Mouse (Mus musculus): ENCODE measurements around the gene Spns1. TPM values are rescaled to one million over a fixed set of nuclear protein-coding genes. Genes with fewer than 3 reads are reported as not detected.

Gene Spns1
- polyA plus RNA-seq, 2 experiments, result 47.0 to 158 TPM

DNA sequence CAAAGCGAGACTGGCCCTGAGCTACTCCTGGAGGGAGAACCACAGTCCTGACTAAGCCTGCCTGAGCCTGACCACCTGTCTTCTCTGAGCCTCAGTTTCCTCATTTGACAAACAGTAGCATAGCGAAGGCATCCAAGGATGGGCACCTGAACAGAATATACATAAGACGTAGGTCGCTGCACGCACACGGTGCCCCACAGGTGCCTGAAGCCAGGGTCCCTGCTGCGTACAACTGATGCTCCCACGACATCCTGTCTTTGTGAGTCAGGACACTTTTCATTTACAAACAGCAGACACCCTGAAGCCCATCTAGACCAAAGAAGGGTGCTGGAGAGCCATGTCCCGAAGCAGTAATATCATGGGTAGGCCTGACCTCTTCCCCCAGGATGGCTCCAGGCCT, 18.8 kb downstream of the Spns1 start:
- Histone ChIP-seq H3K27ac (replicated peaks; ENCODE audit: low read depth, low read length) (no peak overlapping the region), H3K4me1 (ENCODE audit: control insufficient read depth, insufficient read depth, low read length) (no peaks in the 10 kb centered on the region; the same call in 1 of the 2 replicates), H3K9ac (ENCODE audit: low read depth, low read length, severe bottlenecking) (no peak overlapping the region), H3K4me2 (replicated peaks; ENCODE audit: low read depth, low read length, severe bottlenecking) (no peak overlapping the region), H3K27me3 (ENCODE audit: control insufficient read depth, insufficient read depth, low read length) (no peaks in the 10 kb centered on the region), H3K36me3 (ENCODE audit: control insufficient read depth, insufficient read depth, low read length) (no peaks in the 10 kb centered on the region), H3K4me3 (replicated peaks; ENCODE audit: low read length) (no peak overlapping the region), H3K9me3 (ENCODE audit: control insufficient read depth, low read length) (no peaks in the 10 kb centered on the region)
- ATAC-seq (ENCODE audit: low FRiP score, low read depth) (no peak), DNase-seq (ENCODE audit: low spot score) (no peak)
- WGBS, result 91% methylated on average over 9 of the region's 9 CpGs
- no peak for TF ChIP-seq POLR2A (IDR thresholded peaks at IDR 0.05; ENCODE audit: borderline replicate concordance, extremely low read depth, insufficient read depth, insufficient read length)

DNA sequence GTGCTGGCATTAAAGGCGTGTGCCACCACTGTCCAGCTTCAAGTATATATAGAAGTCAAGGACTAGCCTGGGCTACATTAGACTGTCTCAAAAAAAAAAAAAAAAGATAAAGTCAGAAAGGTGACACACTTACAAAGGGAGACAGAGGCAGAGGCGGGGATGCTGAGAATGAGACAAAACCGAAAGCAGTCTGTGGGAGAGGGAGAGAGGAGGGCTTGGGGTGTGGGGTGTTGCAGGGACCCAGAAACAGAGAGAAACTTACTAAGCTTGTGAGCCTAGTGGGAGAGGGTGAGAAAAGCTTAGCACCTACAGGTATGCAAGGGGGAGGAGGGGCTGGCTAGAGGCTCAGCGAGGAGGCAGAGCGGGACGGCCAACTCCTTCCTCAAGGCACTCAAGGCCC, 19.4 kb downstream of the Spns1 start:
- TF ChIP-seq POLR2A (IDR thresholded peaks at IDR 0.05; ENCODE audit: borderline replicate concordance, extremely low read depth, insufficient read depth, insufficient read length), result no peak
- no peaks in the 10 kb centered on the region for H3K36me3 ChIP-seq (ENCODE audit: control insufficient read depth, insufficient read depth, low read length)
- no peak overlapping the region for H3K4me3 ChIP-seq (replicated peaks; ENCODE audit: low read length)
- DNase-seq (ENCODE audit: low spot score) (no peak), ATAC-seq (ENCODE audit: low FRiP score, low read depth) (no peak)
- no peak overlapping the region for H3K9ac ChIP-seq (ENCODE audit: low read depth, low read length, severe bottlenecking)
- H3K27me3 ChIP-seq (ENCODE audit: control insufficient read depth, insufficient read depth, low read length), result no peaks in the 10 kb centered on the region
- no peak overlapping the region for H3K4me2 ChIP-seq (replicated peaks; ENCODE audit: low read depth, low read length, severe bottlenecking)
- H3K9me3 ChIP-seq (ENCODE audit: control insufficient read depth, low read length), result no peaks in the 10 kb centered on the region
- no peak overlapping the region for H3K27ac ChIP-seq (replicated peaks; ENCODE audit: low read depth, low read length)
- H3K4me1 ChIP-seq (ENCODE audit: control insufficient read depth, insufficient read depth, low read length), result no peaks in the 10 kb centered on the region; the same call in 1 of the 2 replicates
- WGBS, result 82% methylated on average over 6 of the region's 6 CpGs

DNA sequence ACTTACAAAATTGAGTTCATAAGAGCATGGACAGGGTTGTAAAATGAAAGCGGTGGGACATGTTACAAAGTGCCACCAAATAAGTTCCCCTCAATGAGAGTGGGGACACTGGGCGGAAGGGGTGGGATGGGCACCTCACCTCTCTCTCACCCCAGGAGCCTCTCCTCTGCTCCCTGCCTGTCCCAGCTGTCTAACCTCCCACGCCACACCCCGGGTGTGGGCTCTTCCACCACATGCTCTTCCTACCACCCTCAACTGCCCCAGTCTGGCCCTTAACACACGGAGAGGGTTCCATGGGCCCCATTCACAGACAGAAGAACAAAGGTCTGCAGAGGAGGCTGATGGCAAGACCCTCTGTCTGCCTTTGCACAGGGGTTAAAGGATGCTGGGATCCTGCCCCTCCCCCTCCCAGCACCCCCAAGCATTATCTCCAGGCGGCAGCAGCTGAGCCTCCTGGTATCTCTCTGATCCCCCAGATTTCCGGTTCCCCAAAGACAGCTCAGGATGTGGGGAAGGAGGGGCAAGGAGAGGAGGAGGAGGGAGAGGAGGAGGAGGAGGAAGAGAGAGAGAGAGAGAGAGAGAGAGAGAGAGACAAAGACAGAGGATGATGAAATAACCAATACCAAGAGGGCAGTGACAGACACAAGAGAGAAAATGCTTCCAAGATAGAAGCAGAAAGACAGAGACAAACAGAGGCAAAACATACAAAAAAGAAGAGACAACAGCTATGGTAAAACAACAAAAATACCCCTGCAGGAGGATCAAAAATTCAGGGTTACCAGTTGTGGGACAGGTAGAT, 20.3 kb downstream of the Spns1 start:
- TF ChIP-seq POLR2A (IDR thresholded peaks at IDR 0.05; ENCODE audit: borderline replicate concordance, extremely low read depth, insufficient read depth, insufficient read length), result no peak
- Histone ChIP-seq H3K9ac (ENCODE audit: low read depth, low read length, severe bottlenecking) (no peak overlapping the region; the same call in 1 of the 2 replicates), H3K27me3 (ENCODE audit: control insufficient read depth, insufficient read depth, low read length) (no peaks in the 10 kb centered on the region), H3K4me2 (replicated peaks; ENCODE audit: low read depth, low read length, severe bottlenecking) (no peak overlapping the region), H3K36me3 (ENCODE audit: control insufficient read depth, insufficient read depth, low read length) (no peaks in the 10 kb centered on the region), H3K9me3 (ENCODE audit: control insufficient read depth, low read length) (no peaks in the 10 kb centered on the region), H3K27ac (replicated peaks; ENCODE audit: low read depth, low read length) (no peak overlapping the region), H3K4me3 (replicated peaks; ENCODE audit: low read length) (no peak overlapping the region), H3K4me1 (ENCODE audit: control insufficient read depth, insufficient read depth, low read length) (no peaks in the 10 kb centered on the region; the same call in 1 of the 2 replicates)
- ATAC-seq (ENCODE audit: low FRiP score, low read depth), result no peak
- DNase-seq (ENCODE audit: low spot score), result no peak
- 50% methylated on average over 7 of the region's 7 CpGs for WGBS

DNA sequence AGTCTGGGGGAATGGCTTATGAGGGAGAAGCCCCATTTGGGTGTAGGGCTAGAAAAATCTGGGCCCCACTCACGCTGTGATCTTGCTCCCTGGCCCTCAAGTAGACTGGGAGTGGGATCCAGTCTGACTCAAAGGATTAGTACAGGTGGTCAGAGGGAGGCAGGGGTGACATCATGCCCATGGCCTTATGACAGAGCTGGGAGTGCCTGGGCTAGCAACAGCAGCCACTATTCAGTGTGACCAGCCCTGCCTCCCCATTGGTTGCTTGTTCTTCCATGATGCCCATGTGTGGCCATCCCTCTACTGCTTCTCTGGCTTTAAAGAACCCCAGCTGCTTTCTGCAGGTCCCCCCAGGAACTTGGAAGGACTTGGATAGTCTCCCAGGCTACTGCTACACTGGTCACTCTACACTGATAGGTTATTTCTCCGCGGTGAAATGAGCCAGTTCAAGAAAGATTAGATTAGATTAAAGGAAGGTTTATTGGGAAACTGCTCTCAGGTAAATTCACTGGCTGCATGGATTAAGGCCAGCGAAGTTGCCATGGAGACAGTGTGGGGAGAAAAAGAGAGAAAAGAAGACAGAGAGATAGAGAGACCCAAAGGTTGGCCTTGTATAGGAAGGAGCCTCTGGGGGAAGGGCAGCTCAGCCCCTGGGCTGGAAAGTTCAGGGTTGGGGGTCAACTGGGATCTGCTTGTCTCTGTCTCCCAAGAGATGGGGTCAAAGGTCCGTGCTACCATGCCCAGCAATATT, 21.2 kb downstream of the Spns1 start:
- Histone ChIP-seq H3K9me3 (ENCODE audit: control insufficient read depth, low read length) (no peaks in the 10 kb centered on the region), H3K27me3 (ENCODE audit: control insufficient read depth, insufficient read depth, low read length) (no peaks in the 10 kb centered on the region), H3K4me2 (replicated peaks; ENCODE audit: low read depth, low read length, severe bottlenecking) (no peak overlapping the region), H3K9ac (ENCODE audit: low read depth, low read length, severe bottlenecking) (no peak overlapping the region), H3K27ac (replicated peaks; ENCODE audit: low read depth, low read length) (no peak overlapping the region), H3K36me3 (ENCODE audit: control insufficient read depth, insufficient read depth, low read length) (no peaks in the 10 kb centered on the region), H3K4me3 (replicated peaks; ENCODE audit: low read length) (no peak overlapping the region), H3K4me1 (ENCODE audit: control insufficient read depth, insufficient read depth, low read length) (no peaks in the 10 kb centered on the region; the same call in 1 of the 2 replicates)
- DNase-seq (ENCODE audit: low spot score) (no peak), ATAC-seq (ENCODE audit: low FRiP score, low read depth) (no peak)
- WGBS, result 59% methylated on average over 5 of the region's 5 CpGs
- TF ChIP-seq POLR2A (IDR thresholded peaks at IDR 0.05; ENCODE audit: borderline replicate concordance, extremely low read depth, insufficient read depth, insufficient read length), result no peak

DNA sequence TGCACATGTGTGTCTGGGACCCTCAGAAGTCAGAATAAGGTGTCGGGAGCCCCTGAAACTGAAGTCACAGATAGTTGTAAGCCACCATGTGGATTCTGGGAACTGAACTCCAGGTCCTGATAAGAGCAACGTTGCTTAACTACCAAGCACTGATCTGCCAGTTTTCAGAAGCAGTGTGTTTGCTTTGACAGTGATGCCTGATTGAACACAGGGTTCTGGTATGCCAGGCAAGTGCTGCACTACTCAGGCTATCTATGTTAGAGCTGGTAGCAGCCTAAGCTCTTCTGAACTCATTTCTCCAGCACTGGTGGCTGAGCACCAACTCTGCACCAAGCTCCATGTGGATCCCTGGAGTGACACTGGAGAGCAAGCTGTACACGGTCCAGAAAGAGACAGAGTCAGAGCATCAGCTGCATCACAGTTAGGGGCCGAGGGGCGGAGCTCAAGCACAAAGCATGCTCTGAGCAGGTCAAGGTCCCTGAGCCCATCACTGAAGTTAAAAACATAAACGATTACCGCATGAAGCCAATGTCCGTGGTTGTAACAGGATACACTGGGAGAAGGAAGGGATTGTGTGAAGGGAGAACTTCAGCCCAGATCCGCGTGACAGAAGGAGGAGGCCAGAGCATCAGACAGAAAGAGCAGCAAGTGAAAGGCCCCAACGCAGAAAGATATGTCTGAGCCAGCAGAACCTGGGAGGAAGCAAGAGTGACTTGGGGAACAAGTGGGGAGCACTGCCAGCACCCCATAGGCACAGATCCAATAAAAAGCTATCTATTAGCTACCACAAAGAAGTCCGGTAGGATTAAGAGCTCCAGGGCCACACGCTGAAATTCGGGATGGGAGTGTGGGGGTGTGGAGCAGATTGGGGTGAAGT, 22.3 kb downstream of the Spns1 start:
- no peak for TF ChIP-seq POLR2A (IDR thresholded peaks at IDR 0.05; ENCODE audit: borderline replicate concordance, extremely low read depth, insufficient read depth, insufficient read length)
- Histone ChIP-seq H3K27me3 (ENCODE audit: control insufficient read depth, insufficient read depth, low read length) (no peaks in the 10 kb centered on the region), H3K4me3 (replicated peaks; ENCODE audit: low read length) (no peak overlapping the region), H3K4me1 (ENCODE audit: control insufficient read depth, insufficient read depth, low read length) (no peaks in the 10 kb centered on the region; the same call in 1 of the 2 replicates), H3K4me2 (replicated peaks; ENCODE audit: low read depth, low read length, severe bottlenecking) (no peak overlapping the region), H3K9ac (ENCODE audit: low read depth, low read length, severe bottlenecking) (no peak overlapping the region), H3K36me3 (ENCODE audit: control insufficient read depth, insufficient read depth, low read length) (no peaks in the 10 kb centered on the region), H3K9me3 (ENCODE audit: control insufficient read depth, low read length) (no peaks in the 10 kb centered on the region), H3K27ac (replicated peaks; ENCODE audit: low read depth, low read length) (no peak overlapping the region)
- whole genome bisulfite sequencing, result 57% methylated on average over 14 of the region's 14 CpGs
- no peak for DNase-seq (ENCODE audit: low spot score)
- no peak for ATAC-seq (ENCODE audit: low FRiP score, low read depth)

Data from limb, embryonic 14.5 days (tissue).